ENCODE assay signal across 9 mouse cellular contexts in the genomic region with DNA sequence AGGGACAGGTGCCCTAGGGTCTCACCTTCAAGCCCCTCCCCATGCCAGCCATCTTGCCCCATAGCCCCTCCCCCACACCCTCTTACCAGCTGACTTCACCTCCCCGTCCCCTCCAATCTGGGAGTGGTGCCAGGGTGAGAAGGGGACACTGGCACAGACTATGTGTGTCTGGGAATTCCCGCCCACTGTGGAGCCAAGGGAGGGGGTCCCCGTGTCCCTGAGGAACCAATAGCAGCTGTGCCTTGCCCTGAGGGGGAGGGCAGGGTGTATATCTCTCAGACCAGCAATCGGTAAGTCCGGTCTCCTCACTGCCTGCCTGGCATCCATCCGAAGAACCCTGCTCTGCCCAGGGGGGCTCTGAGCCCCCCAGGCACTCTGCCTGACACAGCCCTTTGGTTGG. TPM values are rescaled to one million over a fixed set of nuclear protein-coding genes. Genes with fewer than 3 reads are reported as not detected.
DNase-seq lines count a peak whose midpoint lies in the region; ATAC-seq and TF ChIP-seq lines count a peak whose summit lies in the region.
"Had no signal": no experiment of that assay in that cellular context is flagged by ENCODE, and none has a peak within 500 bp of the region (broad histone marks: within the 10 kb centered on the region; RNA-seq: fewer than 3 reads in every experiment).

No protein-coding gene starts in this region.

- no peaks in the 10 kb centered on the region for H3K9me3 ChIP-seq in intestine, embryonic 16.5 days (ENCODE audit: control insufficient read depth, low read length)
- no peaks in the 10 kb centered on the region for H3K9me3 ChIP-seq in intestine, postnatal 0 days (ENCODE audit: control insufficient read depth)
- no peaks in the 10 kb centered on the region for H3K9me3 ChIP-seq in forebrain, embryonic 16.5 days (ENCODE audit: control insufficient read depth, low read length)

- H3K9ac ChIP-seq in intestine, embryonic 16.5 days (ENCODE audit: low read depth, low read length), result no peak overlapping the region
- no peak overlapping the region for H3K9ac ChIP-seq in intestine, postnatal 0 days (ENCODE audit: low read depth, low read length)
- peak overlapping the region; percentile 19; the same call in 1 of the 2 replicates for H3K9ac ChIP-seq in forebrain, embryonic 16.5 days (replicated peaks; ENCODE audit: low read depth, low read length)

- peaks cover 2% of the 10 kb centered on the region; the same call in 1 of the 2 replicates for H3K4me1 ChIP-seq in intestine, embryonic 16.5 days (ENCODE audit: control insufficient read depth, insufficient read depth, low read length)
- no peaks in the 10 kb centered on the region for H3K4me1 ChIP-seq in intestine, postnatal 0 days (replicated peaks; ENCODE audit: control insufficient read depth, insufficient read depth, low read length)
- H3K4me1 ChIP-seq in forebrain, embryonic 16.5 days (replicated peaks; ENCODE audit: control insufficient read depth, insufficient read depth, low read length), result peaks cover 40% of the 10 kb centered on the region

- 79% methylated on average over 6 of the region's 6 CpGs for WGBS in intestine, embryonic 16.5 days
- 84% methylated on average over 6 of the region's 6 CpGs for WGBS in intestine, postnatal 0 days
- WGBS in forebrain, embryonic 16.5 days, result 42% methylated on average over 6 of the region's 6 CpGs

- no peak overlapping the region for H3K4me2 ChIP-seq in intestine, embryonic 16.5 days (ENCODE audit: low read depth, low read length)
- no peak overlapping the region for H3K4me2 ChIP-seq in intestine, postnatal 0 days (replicated peaks; ENCODE audit: low read depth)
- H3K4me2 ChIP-seq in forebrain, embryonic 16.5 days (ENCODE audit: low read length), result peak overlapping the region; percentile 17; the same call in 1 of the 2 replicates

- H3K4me3 ChIP-seq in intestine, embryonic 16.5 days (ENCODE audit: low read length), result no peak overlapping the region
- H3K4me3 ChIP-seq in intestine, postnatal 0 days (ENCODE audit: low read depth, low read length), result no peak overlapping the region
- H3K4me3 ChIP-seq in forebrain, embryonic 16.5 days (replicated peaks; ENCODE audit: low read length), result no peak overlapping the region

- ATAC-seq in intestine, embryonic 16.5 days, result 0 out of 2 replicates have a peak, but pooled peaks have one; percentile 8
- ATAC-seq in intestine, postnatal 0 days, result no peak
- peak; percentile 45; the same call in 1 of the 2 replicates for ATAC-seq in forebrain, embryonic 16.5 days
- no peak for ATAC-seq in granulocyte monocyte progenitor cell, adult 5-6 weeks (replicated peaks; ENCODE audit: poor library complexity, severe bottlenecking)

- peaks cover 13% of the 10 kb centered on the region; the same call in 1 of the 2 replicates for H3K36me3 ChIP-seq in intestine, embryonic 16.5 days (ENCODE audit: control insufficient read depth, insufficient read depth, low read length)
- peaks cover 59% of the 10 kb centered on the region for H3K36me3 ChIP-seq in intestine, postnatal 0 days (ENCODE audit: control insufficient read depth, insufficient read depth)
- no peaks in the 10 kb centered on the region for H3K36me3 ChIP-seq in forebrain, embryonic 16.5 days (ENCODE audit: control insufficient read depth, insufficient read depth)

- TF ChIP-seq CTCF in intestine, postnatal 0 days (IDR thresholded peaks at IDR 0.05; ENCODE audit: low read depth), result no peak

- H3K27ac ChIP-seq in intestine, embryonic 16.5 days (ENCODE audit: low read length), result no peak overlapping the region
- H3K27ac ChIP-seq in intestine, postnatal 0 days (ENCODE audit: low read depth, low read length), result no peak overlapping the region
- H3K27ac ChIP-seq in forebrain, embryonic 16.5 days (ENCODE audit: low read length), result no peak overlapping the region
- H3K27ac ChIP-seq: macrophage had no signal

- DNase-seq in brain, adult 2 months (ENCODE audit: low read depth, low spot score), result peak; percentile 94
- peak; percentile 86 to 94 for DNase-seq in layer of hippocampus, adult 8-10 months (ENCODE audit: low spot score in 2 of 2)
- DNase-seq in right cerebral cortex, postnatal 14 days, result peak; percentile 76
- DNase-seq in B cell, adult 2 months, result no peak

- H3K27me3 ChIP-seq in intestine, embryonic 16.5 days (replicated peaks; ENCODE audit: control insufficient read depth, insufficient read depth, low read length), result no peaks in the 10 kb centered on the region
- H3K27me3 ChIP-seq in intestine, postnatal 0 days (replicated peaks; ENCODE audit: control insufficient read depth, insufficient read depth, low read length), result no peaks in the 10 kb centered on the region
- H3K27me3 ChIP-seq in forebrain, embryonic 16.5 days (replicated peaks; ENCODE audit: control insufficient read depth, insufficient read depth, low read length), result no peaks in the 10 kb centered on the region

RNA-seq across cellular contexts. Expression of a gene that starts 12.4 kb away (rescaled TPM):
- 116 and 122 TPM in 2 replicates for polyA plus RNA-seq in intestine, embryonic 16.5 days (2015; fragmentation: Nextera tagmentation; extraction: Ambion mirVana)
- 111 and 119 TPM in 2 replicates for polyA plus RNA-seq in intestine, postnatal 0 days (2015; fragmentation: Nextera tagmentation; extraction: Ambion mirVana)
- 69.1 and 72.2 TPM in 2 replicates for polyA plus RNA-seq in forebrain, embryonic 16.5 days (2015; fragmentation: Nextera tagmentation; extraction: Ambion mirVana)
- total RNA-seq in layer of hippocampus, adult 8-10 months (2022), result 100 to 1,000 TPM; 146 to 236 (median 178) TPM
- total RNA-seq in granulocyte monocyte progenitor cell, adult 5-6 weeks (2014; fragmentation: Nextera tagmentation), result 71.5 and 78.5 TPM in 2 replicates
- 57.5 and 74.8 TPM in 2 replicates for total RNA-seq in granulocyte monocyte progenitor cell, adult 5-6 weeks (2017)

RNA-seq across cellular contexts. Expression of a gene that starts 16.5 kb away (rescaled TPM):
- polyA plus RNA-seq in intestine, embryonic 16.5 days (2015; fragmentation: Nextera tagmentation; extraction: Ambion mirVana), result 2.2 and 2.3 TPM in 2 replicates
- polyA plus RNA-seq in intestine, postnatal 0 days (2015; fragmentation: Nextera tagmentation; extraction: Ambion mirVana), result 1.6 and 2.0 TPM in 2 replicates
- 52.3 and 59.8 TPM in 2 replicates for polyA plus RNA-seq in forebrain, embryonic 16.5 days (2015; fragmentation: Nextera tagmentation; extraction: Ambion mirVana)
- total RNA-seq in layer of hippocampus, adult 8-10 months (2022), result 10 to 100 TPM; 64.7 to 77.5 (median 68.4) TPM
- total RNA-seq in granulocyte monocyte progenitor cell, adult 5-6 weeks (2014; fragmentation: Nextera tagmentation), result not detected in 2 replicates
- total RNA-seq in granulocyte monocyte progenitor cell, adult 5-6 weeks (2017), result not detected in 2 replicates

RNA-seq across cellular contexts. Expression of a gene that starts 20.8 kb away (rescaled TPM):
- 19.3 and 19.8 TPM in 2 replicates for polyA plus RNA-seq in intestine, embryonic 16.5 days (2015; fragmentation: Nextera tagmentation; extraction: Ambion mirVana)
- 29.0 and 30.8 TPM in 2 replicates for polyA plus RNA-seq in intestine, postnatal 0 days (2015; fragmentation: Nextera tagmentation; extraction: Ambion mirVana)
- 28.7 and 34.4 TPM in 2 replicates for polyA plus RNA-seq in forebrain, embryonic 16.5 days (2015; fragmentation: Nextera tagmentation; extraction: Ambion mirVana)
- 10 to 100 TPM; 11.5 to 16.3 (median 14.1) TPM for total RNA-seq in layer of hippocampus, adult 8-10 months (2022)
- 29.4 and 36.7 TPM in 2 replicates for total RNA-seq in granulocyte monocyte progenitor cell, adult 5-6 weeks (2014; fragmentation: Nextera tagmentation)
- total RNA-seq in granulocyte monocyte progenitor cell, adult 5-6 weeks (2017), result 22.9 and 24.1 TPM in 2 replicates

RNA-seq across cellular contexts. Expression of a gene that starts 29.6 kb away (rescaled TPM):
- 7.1 and 7.4 TPM in 2 replicates for polyA plus RNA-seq in intestine, embryonic 16.5 days (2015; fragmentation: Nextera tagmentation; extraction: Ambion mirVana)
- 10.3 and 10.8 TPM in 2 replicates for polyA plus RNA-seq in intestine, postnatal 0 days (2015; fragmentation: Nextera tagmentation; extraction: Ambion mirVana)
- 10.2 and 11.9 TPM in 2 replicates for polyA plus RNA-seq in forebrain, embryonic 16.5 days (2015; fragmentation: Nextera tagmentation; extraction: Ambion mirVana)
- total RNA-seq in layer of hippocampus, adult 8-10 months (2022), result 10 to 100 TPM; 44.6 to 52.9 (median 48.3) TPM
- total RNA-seq in granulocyte monocyte progenitor cell, adult 5-6 weeks (2014; fragmentation: Nextera tagmentation), result 33.9 and 35.2 TPM in 2 replicates
- total RNA-seq in granulocyte monocyte progenitor cell, adult 5-6 weeks (2017), result 14.5 and 48.4 TPM in 2 replicates

RNA-seq across cellular contexts. Expression of a gene that starts 29.7 kb away (rescaled TPM):
- polyA plus RNA-seq in intestine, embryonic 16.5 days (2015; fragmentation: Nextera tagmentation; extraction: Ambion mirVana), result 11.0 and 11.8 TPM in 2 replicates
- 3.3 and 3.5 TPM in 2 replicates for polyA plus RNA-seq in intestine, postnatal 0 days (2015; fragmentation: Nextera tagmentation; extraction: Ambion mirVana)
- polyA plus RNA-seq in forebrain, embryonic 16.5 days (2015; fragmentation: Nextera tagmentation; extraction: Ambion mirVana), result 11.1 and 11.2 TPM in 2 replicates
- 1 to 10 TPM; 6.7 to 9.1 (median 7.5) TPM for total RNA-seq in layer of hippocampus, adult 8-10 months (2022)
- 1.0 and 2.6 TPM in 2 replicates for total RNA-seq in granulocyte monocyte progenitor cell, adult 5-6 weeks (2014; fragmentation: Nextera tagmentation)
- 12.7 and 13.0 TPM in 2 replicates for total RNA-seq in granulocyte monocyte progenitor cell, adult 5-6 weeks (2017)

Comparison
In these comparisons a context has a peak if more than half of its experiments do, and no peak if none do; other contexts are left out.
1. ATAC-seq: peak in intestine, embryonic 16.5 days (single experiment) and forebrain, embryonic 16.5 days (single experiment); none in intestine, postnatal 0 days (single experiment) and granulocyte monocyte progenitor cell, adult 5-6 weeks (single experiment).
2. DNase-seq: peak in brain, adult 2 months (single experiment), layer of hippocampus, adult 8-10 months (2 of 2) and right cerebral cortex, postnatal 14 days (single experiment); none in B cell, adult 2 months (0 of 2).
3. RNA of a gene that starts 16.5 kb away (polyA plus RNA-seq): 52.3 to 59.8 TPM in forebrain, embryonic 16.5 days; 2.2 to 2.3 TPM in intestine, embryonic 16.5 days and 1.6 to 2.0 TPM in intestine, postnatal 0 days; every median in the first group is over 10 times any median in the second.